Mouse (Mus musculus) gonadal fat pad, adult 2 months (tissue): ENCODE results near the gene Gm5148. TPM values are rescaled to one million over a fixed set of nuclear protein-coding genes. Genes with fewer than 3 reads are reported as not detected.

Experiments used
- DNase-seq: peaks from one replicate; pipeline ENCODE4 v3.0.0-alpha.2; 2012; ENCODE audit warnings: low read depth
- polyA plus RNA-seq: library from polyadenylated mRNA; depleted of rRNA; stranded (reverse); fragments of >200 nt; gene quantifications from 2 replicates; pipeline ENCODE4 v1.2.3, GENCODE M21; 2012

Gm5148 gene
- polyA plus RNA-seq, 1 experiment, result 17.2 TPM

DNA sequence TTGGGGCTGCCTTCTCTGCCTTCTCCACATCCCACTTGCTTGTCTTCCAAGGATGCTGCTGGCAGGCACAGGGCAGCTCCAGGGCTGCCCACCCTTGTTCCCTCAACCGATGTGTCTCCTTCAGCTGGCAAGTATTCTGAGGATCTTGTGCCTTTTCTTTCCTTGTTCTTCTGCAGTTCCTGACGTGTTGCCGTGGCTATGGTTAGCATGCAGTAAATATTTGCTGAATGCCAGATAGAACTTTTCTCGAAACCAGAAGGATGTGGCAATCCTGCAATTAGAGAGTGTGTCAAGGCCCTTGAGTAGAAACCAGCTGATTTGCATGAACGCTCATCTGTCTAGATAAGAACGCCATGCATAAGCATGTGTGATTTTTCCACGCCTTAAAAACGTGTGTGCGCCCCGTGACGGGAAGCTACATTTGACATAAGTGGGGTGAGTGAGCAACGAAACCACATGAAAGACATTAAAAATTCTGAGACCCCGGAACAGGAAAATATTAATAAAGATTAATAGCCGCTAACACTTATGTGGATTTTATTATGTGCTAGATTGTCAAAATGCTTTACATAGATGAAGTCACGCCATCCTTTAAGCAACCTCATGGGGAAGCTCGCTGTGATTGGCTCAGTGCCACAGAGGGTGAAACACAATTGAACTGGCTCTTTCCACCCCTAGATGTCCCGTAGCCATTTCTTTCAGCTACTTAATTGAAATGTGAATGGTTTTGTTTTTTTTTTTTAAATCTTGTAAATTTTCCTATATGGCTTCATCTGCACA, 14.1 kb upstream of the Gm5148 start:
- no peak for DNase-seq

DNA sequence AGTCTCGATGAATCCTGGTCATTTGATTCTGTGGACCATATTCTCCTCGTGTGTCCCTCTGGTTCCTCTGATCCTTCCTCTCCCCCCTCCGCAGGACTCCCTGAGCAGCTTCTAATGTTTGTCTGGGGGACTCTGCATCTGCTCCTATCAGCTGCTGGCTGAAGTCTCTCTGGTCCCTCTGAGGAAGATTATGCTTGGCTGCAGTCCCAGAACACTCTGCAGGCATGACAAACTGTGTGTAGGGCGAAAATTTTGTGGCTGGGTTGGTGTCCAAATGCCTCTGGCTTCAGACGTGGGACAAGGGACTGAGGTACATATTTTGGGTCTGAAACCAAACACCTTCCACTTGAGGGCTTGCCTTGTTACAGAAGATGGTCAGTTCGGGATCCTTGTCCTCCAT, 13.1 kb upstream of the Gm5148 start:
- no peak for DNase-seq

DNA sequence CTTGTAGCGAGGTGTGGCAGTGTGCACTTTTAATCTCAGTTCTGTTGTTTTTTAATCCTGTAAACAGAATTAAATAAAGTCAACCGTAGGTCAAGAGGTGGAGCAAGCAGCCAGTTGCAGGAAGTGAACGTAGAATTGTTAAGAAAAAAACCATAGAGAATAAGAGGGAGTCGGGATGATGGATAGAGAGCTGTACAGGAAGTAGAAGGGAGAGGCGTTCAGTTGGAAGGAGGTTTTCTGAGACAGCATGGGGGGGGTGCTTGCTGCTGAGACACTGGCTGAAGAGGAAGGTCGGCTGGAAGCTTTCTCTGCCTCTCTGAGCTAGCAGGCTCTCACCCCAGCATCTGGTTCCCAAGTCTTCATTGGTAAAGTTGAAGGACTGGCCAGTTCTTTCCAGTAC, 10.9 kb upstream of the Gm5148 start:
- no peak for DNase-seq

DNA sequence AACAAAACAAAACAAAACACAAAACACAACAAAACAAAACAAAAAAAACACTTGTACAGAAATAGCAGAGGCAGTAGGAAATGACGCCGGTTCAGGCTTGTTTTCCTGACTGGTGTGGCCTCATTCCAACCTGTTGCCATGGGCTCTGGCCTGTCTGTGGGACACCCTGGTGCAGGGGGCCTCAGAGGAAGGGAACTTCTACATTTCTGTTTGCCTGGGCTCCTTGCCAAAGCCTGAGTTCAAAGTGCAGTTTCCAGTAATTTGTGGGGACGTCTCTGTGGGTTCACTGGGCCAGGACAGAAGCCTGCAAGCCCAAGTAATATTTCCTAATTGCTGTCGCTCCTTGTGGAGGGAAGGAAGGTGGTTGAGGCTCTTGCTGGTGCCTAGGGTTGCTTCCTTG, 4.9 kb upstream of the Gm5148 start:
- no peak for DNase-seq

DNA sequence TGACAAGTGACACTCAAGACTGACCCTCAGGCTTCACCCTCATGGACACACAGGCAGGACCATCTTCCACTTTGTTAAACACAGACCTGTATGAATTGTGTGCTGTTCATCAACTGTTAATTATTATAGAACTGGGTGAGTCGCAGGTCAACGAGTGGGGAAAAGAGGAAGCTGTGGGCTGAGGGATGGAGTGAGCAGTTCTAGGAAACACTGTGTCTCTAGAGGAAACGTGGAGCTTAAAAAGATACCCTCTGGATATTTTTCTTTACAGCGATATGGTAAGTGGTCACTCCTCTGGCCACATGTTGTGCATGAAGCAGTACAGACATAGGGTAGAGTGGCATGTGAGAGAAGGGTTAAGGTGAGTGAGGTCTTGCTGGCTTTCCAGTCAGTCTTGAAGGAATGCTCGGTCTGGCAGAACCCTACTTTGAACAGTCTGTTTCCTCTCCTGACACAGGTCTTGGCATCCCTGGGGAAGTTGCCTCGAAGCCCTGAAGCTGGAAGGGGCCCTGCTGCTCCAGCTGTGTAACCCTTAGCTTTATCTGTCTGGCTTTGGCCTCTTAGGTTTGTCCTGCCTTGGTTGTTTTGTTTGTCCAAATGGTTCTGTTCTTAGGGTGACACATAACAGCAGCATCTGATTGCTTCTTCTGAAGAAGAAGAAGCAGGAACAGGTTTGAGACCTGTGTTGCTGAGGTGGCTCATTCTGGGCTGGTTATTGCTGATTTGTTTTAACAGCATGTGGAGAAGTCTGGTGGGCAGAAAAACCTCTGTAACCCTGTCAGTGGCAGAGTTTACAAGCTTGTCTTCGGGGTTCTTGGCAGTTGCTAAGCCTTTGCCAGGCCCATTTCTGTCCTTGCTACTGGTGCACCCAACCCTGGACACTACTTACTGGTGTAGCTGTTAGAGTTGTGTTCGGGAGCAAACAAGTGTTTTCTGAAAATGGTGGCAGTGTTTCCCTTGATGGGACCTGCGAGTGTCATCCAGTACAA, 4.1 kb upstream of the Gm5148 start:
- no peak for DNase-seq

DNA sequence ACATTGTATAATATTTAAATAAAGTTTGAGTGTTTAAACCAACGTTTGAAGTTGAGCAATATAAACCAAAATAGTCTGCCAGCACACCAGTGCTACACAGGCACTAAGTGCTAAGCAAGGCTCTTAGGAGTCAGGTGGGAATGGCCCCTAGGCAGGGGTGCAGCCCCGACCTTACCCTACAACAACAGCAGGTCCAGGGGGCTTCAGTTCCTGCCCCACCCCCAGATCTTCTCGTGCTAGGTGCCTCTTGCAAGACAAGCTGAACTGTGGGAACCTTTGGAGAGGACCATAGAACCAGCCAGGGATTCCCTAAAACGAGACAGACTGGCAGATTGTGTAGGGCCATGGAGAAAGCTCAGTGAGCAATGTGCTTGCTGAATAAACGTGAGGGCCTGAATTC, 3.1 kb upstream of the Gm5148 start:
- no peak for DNase-seq

DNA sequence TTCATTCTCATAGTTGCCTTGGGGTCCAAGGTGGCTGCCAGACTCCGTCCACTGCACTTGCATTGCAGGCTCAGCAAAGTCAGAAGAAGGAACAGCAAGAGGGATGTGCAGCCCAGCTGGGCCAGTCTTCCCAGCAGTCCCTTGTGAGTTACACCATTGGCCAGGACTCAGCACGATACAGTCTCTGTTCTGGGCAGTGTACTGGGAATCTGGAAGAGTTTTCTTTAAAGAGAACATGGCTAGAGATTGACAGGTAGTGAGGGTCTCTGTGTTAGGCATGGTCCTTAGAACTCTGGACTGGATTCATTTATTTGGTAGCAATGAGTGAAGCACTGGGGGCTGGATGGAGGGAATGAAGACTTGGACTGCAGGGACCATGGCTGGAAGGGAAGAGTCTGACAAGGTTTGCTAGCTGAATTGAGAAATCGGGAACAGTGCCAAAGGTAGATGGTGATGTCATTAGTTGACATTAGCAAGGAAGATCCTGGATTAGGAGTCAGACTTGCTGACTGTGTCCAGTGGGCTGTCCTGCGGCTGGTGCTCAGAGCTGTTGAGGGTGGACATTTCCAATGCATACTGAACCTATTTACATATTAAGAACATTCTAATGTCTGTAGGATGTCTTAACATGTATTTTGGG, 2.3 kb upstream of the Gm5148 start:
- DNase-seq, result no peak

DNA sequence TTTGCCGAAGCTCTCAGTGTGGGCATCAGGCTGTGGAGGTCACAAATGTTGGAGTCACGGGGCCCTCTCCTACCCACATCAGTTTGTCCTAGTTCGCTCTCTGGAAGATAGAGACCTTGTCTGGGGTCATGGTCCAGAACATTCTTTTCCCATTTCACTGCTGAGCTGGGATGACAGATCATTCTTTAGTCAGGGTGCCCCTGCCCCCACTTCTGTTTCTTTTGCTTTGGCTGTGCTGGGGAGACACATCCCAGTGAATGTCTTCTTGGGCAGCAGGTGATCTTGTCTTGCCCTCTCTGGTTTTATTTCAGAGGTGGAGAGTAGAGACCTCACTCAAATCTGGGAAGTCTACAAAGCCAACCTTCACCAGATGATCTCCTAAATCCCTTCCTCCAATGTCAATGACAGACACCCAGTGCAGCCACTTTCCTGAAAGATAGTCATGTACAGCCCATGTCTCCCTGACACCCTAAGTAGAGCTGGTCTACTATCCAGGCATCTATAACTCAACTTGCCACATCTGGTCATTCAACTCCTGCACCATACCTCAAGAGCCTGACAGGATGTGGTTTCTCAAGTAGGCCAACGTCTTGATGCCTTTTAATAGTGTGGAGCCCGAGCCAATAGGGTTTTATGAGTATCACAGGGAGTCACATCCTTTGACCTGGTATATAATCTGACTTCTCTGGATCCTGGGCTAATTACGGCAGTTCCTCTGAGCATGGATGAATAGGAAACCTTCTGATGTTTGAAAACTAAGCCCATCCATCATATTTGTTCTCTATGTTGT, 851 bp upstream of the Gm5148 start:
- DNase-seq, result no peak

DNA sequence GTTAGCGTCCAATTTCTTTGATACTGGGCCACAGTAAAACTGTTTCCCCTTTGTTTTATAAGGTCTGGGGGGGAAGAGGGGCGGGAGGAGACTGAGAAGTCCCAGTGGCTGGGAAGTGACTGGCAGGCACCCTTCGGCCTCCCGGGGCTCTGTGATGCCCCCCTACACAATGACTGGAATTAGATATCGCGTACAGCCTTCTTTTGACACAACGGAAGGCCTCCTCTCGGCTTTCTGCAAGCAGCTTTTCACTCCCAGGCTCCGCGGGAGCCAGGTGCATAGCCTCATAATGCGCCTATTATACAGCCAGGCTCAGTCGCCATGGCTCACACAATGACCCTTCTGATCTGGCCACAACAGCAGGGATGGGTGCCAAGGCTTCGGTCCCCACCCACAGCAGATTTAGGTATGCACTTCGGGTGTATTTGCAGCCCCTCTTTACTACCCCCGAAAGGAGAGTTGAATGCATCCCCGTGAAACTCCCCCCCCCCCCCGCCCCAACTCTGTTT, 574 bp downstream of the Gm5148 start:
- DNase-seq, result no peak

DNA sequence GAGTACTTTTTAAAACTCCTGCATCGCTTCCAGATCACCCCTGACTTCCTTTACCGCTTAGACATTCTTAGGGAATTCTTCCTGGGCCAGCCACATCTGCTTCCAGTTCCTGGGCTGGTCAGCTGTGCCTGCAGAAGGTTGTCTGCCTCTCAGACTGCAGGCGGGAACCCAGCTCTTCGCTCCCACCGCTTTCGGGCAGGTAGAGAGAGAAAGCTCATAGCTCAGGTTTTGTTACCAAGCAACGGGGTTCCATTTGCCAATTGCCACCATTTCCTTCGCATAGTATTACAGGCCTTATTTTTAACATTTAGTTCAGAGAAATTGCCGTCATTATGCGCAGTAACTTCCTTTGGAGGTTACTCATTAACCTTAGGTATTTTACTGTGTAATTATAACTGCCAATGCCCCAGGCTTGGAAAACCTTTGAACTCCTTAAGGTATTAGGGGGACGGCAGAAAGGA, 1.2 kb downstream of the Gm5148 start:
- DNase-seq, result no peak

DNA sequence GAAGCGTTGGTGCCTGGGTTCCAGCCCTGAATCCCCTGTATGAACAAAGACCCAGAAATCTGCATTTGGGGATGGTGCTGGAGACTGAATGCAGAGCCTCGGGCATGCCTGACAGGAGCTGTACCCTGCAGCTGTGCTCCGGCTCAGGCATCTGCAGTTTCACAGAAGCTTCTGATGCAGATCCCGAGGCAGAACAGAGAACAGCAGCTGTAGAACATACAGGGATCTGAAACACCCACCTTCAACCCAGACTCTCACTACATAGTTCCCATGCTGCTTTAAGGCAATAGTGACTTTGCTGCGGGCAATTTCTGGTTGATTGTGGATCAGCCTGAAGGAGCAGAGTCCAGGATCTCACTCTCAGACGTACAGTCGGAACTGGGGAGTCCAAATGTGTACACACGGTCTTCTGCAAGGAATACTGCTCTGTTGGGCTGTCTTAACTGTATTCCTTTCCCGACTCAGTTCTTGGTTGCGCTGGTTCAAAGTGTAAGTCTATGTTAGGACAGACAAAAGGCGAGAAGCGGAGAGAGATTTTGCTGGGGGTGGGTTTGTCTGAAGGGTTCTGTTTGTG, 1.7 kb downstream of the Gm5148 start:
- no peak for DNase-seq

DNA sequence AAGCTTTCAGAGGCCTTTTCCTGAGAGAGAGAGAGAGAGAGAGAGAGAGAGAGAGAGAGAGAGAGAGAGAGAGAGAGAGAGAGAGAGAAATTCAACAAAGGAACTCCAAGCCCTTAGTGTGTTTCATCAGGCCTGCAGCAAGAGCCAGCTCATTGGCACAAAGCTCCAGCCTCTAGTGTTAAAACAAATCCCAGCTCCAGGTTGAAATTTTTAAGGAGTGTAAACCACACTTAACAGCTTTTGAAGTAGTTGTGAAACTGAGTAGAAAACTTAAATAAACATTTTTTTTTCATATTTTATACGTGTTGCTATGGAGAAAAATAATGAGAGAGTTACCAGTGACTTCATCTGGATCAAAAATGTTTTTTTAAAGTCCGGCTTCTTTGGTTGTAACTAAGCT, 7.3 kb downstream of the Gm5148 start:
- no peak for DNase-seq

DNA sequence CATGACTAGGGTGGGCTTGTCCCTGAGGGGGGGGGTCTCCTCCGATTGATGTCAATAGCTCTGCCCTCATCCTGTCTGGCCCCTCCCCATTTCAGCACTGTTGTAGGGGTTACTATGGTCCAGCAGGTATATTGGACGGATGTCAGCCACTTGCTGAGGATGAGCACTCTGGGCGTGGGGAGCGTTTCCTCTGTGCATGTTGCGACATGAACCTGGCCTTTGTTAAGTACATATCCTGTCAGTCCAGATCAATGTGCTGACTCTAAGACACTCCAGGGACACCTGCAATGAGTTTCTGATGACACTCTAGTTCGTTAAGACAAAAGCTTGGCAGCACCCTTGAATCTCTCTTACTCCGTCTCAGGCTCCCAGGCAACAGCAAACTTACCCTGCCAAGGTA, 8.6 kb downstream of the Gm5148 start:
- DNase-seq, result peak; percentile 87

DNA sequence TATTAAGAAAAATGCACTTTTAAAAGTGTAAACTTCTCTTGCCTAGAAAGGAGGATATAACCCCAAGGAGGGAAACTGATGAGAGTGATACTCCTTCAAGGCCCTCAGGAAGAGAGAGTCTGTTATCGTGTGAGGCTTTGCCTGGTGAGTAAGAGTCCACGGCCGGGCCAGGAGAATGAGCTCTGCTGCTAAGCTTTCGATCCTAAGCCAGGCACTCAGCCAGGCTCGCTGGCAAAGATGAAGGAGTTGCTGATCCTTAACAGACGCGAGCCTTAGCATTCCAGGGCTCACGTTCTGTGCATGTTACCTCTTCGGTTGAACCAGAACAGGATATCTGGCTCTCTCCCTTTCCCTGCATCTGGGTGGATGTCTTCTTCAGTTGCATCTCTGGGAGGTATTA, 11.8 kb downstream of the Gm5148 start:
- no peak for DNase-seq

DNA sequence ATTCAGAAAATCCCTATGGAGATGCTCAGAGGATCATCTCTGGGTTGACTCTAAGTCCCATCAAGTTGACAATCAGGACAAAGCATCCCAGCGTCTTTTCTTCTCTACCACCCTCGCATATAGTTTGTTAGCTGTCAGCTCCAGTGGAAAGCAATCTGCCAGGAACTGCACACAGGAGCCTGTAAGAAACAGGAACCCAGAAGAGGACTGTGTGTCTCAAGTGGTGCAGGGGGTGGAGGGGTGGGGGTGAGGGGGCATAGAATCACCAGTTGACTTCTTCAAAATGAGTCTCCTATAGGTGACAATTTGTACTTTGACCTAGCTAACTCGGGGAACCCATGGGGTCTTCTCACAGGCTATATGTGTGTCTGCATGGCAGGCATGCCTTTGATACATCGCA, 12.7 kb downstream of the Gm5148 start:
- no peak for DNase-seq

DNA sequence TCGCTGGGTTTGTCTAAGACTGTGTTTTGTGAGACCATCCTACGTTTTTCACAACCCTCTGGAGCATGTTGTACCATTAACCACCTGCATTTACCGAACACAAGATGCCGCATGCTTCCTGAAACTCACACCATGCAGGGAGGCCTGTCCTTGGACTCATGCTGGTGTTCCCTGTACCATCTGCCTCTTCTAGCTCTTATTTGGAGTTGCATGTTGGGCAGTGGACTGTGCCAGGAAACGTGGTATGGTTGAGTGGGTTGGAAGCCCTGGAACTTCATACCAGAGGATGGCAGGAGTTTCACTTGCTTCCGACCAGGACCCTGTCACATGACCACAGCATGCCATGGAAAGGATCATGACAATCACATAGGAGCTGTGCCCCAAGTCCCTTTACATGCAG, 16.5 kb downstream of the Gm5148 start:
- no peak for DNase-seq

DNA sequence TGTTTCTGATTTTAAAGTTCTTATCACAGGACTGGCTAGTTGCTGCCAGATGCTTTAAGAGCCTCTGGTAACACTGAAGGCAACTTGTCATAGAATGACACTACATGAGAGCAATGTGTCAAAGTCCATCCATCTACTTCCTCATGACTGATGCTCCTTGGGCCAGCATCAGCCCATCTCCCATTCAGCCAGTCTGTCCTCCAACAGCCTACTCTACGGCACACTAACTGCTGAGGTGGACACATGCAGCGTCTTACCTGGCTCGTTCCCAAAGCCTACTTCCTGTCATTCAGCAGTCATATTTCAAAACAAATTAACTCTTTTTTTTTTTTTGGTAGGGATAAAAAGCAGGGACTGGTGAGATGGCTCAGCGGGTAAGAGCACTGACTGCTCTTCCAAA, 17.9 kb downstream of the Gm5148 start:
- DNase-seq, result no peak

DNA sequence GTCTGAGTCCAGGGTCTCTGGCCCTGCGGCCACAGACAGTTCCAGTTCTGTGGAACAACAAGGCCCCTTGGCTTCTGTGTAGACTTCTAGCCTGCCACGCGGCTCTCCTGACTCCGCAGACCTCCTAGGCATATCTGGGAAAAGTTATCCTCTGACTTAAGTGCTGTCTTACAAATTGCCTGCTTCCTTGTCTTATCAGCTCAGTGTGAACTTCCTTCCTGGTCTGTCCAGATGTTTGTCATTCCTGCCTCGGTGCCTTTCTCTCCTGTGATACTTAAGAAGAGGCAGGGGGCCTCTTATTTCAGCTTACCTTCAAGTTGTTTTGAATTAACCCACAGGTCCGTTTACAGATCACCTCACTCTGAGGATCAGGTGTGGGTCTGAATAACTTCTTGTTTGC, 18.9 kb downstream of the Gm5148 start:
- DNase-seq, result no peak

DNA sequence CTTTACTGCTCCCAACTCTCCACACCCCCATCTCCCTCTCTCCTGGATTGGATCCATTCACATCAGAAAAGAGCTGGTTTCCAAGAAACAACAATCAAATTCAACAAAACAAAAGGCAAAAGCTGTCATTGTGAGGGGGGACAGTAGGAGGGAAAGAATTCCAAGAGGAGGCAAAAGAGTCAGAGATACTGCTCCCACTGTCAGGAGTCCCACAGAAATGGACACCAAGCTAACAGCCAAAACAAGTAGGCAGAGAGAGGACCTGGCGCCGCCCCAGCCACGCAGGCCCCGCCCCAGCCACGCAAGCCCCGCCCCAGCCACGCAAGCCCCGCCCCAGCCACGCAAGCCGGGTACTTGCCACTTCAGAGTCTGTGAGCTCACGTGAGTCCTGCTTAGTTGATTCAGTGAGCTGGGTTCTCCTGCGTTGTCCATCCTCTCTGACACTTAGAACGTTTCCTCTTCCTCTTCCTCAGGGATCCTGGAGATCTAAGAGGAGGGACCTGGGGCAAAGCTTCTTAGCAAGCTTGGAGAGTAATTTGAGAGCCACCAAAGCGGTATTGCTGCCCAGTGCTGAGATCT, 19.5 kb downstream of the Gm5148 start:
- DNase-seq, result no peak

DNA sequence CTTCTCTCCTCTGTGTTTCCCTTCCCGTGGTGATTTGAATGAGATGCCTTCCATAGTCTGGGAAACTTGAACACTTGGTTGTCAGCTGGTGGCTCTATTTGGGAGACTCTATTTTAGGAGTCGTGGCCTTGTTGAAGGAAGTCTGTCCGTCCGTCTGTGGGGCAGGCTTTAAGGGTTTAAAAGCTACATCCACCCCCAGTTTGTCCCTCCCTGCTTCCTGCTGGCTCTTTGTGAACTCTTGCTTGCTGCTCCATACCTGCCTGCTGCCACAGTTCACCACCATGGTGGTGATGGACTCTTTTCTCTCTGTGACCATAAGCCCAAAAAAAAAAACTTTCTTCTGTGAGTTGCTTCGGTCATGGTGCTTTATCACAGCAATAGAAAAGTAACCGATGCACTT, 21.2 kb downstream of the Gm5148 start:
- no peak for DNase-seq

DNA sequence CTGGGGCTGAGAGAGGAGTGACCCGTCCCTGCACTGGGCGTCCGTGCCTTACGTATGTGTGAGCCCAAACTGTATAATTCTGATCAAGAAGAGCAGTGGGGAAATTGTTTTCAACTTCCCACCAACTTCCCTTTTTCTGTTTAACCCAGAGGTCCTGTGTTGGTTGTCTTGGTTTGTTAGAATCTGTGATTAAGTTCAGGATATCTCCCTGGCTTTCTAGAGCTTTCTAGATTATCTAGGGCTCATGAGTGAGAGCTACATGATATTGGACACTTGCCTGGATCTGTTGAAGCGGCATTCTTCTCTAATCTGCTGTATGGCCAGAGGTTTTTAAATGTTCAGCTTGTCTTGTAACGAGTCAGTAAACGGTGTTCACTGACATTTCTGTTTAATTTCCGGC, 30.7 kb downstream of the Gm5148 start:
- DNase-seq, result no peak
